Mouse (Mus musculus) heart, postnatal 0 days (tissue): ENCODE results near the gene Zfp619. TPM values are rescaled to one million over a fixed set of nuclear protein-coding genes. Genes with fewer than 3 reads are reported as not detected.
"Not testable (repeated sequence)": the region's sequence is repeated elsewhere in the genome, so short reads cannot be mapped to it uniquely, and the experiment has no call there.

ENCODE experiments used
- ATAC-seq: fragments of 200-750 bp; cut with Nextera tagmentation; 2 replicates; pipeline ENCODE4 v1.8.0; 2017; ENCODE audit warnings: low read depth, moderate number of reproducible peaks, moderate library complexity; ENCODE audit not compliant: insufficient read depth
- DNase-seq: peaks from one replicate; pipeline ENCODE4 v3.0.0-alpha.2; 2016; ENCODE audit warnings: low spot score
- H3K27ac ChIP-seq: fragments of 300-500 bp; sonication (generic); 2 replicates; pipeline ENCODE4 v1.5.1; 2014; ENCODE audit warnings: low read depth, mild to moderate bottlenecking
- H3K27me3 ChIP-seq: fragments of 300-500 bp; sonication (generic); 2 replicates; pipeline ENCODE4 v1.6.1; 2014; ENCODE audit warnings: low read length, mixed read lengths; ENCODE audit not compliant: control insufficient read depth, insufficient read depth
- H3K36me3 ChIP-seq: fragments of 300-500 bp; sonication (generic); replicated peaks from 2 replicates; pipeline ENCODE4 v1.6.1; 2014; ENCODE audit warnings: low read length, mixed read lengths; ENCODE audit not compliant: control insufficient read depth, insufficient read depth
- H3K4me1 ChIP-seq: fragments of 300-500 bp; sonication (generic); 2 replicates; pipeline ENCODE4 v1.6.1; 2014; ENCODE audit warnings: antibody characterized with exemption; ENCODE audit not compliant: control insufficient read depth, insufficient read depth
- H3K4me2 ChIP-seq: fragments of 300-500 bp; sonication (generic); 2 replicates; pipeline ENCODE4 v1.6.1; 2014; ENCODE audit warnings: low read depth, mild to moderate bottlenecking, low read length, moderate library complexity
- H3K4me3 ChIP-seq: fragments of 300-500 bp; sonication (generic); 2 replicates; pipeline ENCODE4 v1.5.1; 2014; ENCODE audit warnings: low read depth, low read length
- H3K9ac ChIP-seq: fragments of 300-500 bp; sonication (generic); replicated peaks from 2 replicates; pipeline ENCODE4 v1.6.1; 2014; ENCODE audit warnings: low read depth, low read length, mixed read lengths
- H3K9me3 ChIP-seq: fragments of 300-500 bp; sonication (generic); replicated peaks from 2 replicates; pipeline ENCODE4 v1.6.1; 2016; ENCODE audit warnings: low read length; ENCODE audit not compliant: control insufficient read depth
- CTCF ChIP-seq: IDR thresholded peaks from 2 replicates; pipeline ENCODE4 v1.5.1; 2016; ENCODE audit warnings: antibody characterized with exemption, control low read depth, low read depth
- EP300 ChIP-seq: IDR thresholded peaks from 2 replicates; pipeline ENCODE4 v1.6.1; 2016; ENCODE audit warnings: antibody characterized with exemption, low read depth
- WGBS: fragments of 180-500 bp; shearing (Covaris S2); extraction: QIAGEN DNeasy Blood & Tissue Kit; methylation state at CpG from one replicate; pipeline ENCODE4 v1.1.7; 2014; 5-methylcytosine and 5-hydroxymethylcytosine counted together
- polyA plus RNA-seq: library from polyadenylated mRNA; unstranded; fragments of >200 nt; fragmentation: Nextera tagmentation; extraction: Ambion mirVana; gene quantifications from 2 replicates; pipeline ENCODE4 v1.2.1, GENCODE M21; 2015
- total RNA-seq: library from RNA; depleted of rRNA; stranded (reverse); fragments of >200 nt; gene quantifications from 2 replicates; pipeline ENCODE4 v1.2.3, GENCODE M21; 2014; ENCODE audit warnings: low replicate concordance

Gene Zfp619
- total and polyA plus RNA-seq, 2 experiments from 2014 or later = 0.72 to 4.1 TPM

DNA sequence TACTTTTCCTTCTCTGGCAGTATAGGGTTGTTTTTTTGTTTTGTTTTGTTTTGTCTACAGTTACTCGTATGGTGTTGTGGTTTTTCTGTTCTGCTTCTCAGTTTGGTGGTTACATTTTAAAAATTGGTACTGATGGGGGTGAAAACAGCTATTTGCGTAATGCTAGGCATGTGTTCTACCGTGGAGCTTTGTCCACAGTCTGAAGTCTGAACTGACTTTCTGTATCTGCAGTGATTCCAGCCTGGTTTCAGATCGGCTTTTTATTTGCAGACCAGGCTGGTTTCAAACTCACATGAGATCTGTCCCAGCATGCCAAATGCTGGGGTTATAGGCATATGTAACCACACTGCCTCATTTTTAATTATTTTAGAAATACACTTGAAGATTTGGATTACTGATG, 36.3 kb downstream of the Zfp619 start:
- Histone ChIP-seq H3K36me3 (peaks cover 9% of the 10 kb centered on the region), H3K27me3 (no peaks in the 10 kb centered on the region), H3K9me3 (no peaks in the 10 kb centered on the region), H3K27ac (no peak overlapping the region), H3K4me3 (no peak overlapping the region), H3K4me2 (no peak overlapping the region), H3K9ac (no peak overlapping the region), H3K4me1 (peaks cover 13% of the 10 kb centered on the region; the same call in 1 of the 2 replicates)
- DNase-seq (no peak), ATAC-seq (no peak)
- TF ChIP-seq EP300 (no peak), CTCF (no peak)
- whole genome bisulfite sequencing = 73% methylated on average over 4 of the region's 4 CpGs

DNA sequence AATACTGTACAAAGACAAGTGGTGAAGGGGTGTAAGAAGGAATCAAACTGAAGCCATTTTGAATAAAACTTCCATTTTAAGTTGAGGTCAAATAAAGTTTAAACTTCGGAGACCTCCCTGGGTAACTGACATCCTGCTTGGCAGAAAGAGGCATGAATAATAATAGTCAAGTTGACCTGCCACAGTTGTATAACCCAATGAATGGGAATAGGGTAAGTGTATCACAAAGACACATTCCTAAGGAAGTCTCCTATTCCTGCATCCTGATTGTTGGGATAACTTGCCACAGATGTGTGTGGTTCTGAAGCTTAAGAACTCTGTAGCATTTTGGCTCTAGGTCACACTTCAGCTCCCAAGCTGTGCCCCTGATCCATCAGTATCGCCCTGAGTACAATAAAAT, 62.5 kb downstream of the Zfp619 start:
- no peak for DNase-seq
- no peak for ATAC-seq
- Histone ChIP-seq H3K9me3 (no peaks in the 10 kb centered on the region), H3K27ac (no peak overlapping the region), H3K36me3 (no peaks in the 10 kb centered on the region), H3K4me2 (no peak overlapping the region), H3K4me3 (no peak overlapping the region), H3K27me3 (no peaks in the 10 kb centered on the region), H3K9ac (no peak overlapping the region), H3K4me1 (no peaks in the 10 kb centered on the region)
- TF ChIP-seq EP300 (no peak), CTCF (no peak)
- WGBS = 77% methylated on average over 2 of the region's 2 CpGs

DNA sequence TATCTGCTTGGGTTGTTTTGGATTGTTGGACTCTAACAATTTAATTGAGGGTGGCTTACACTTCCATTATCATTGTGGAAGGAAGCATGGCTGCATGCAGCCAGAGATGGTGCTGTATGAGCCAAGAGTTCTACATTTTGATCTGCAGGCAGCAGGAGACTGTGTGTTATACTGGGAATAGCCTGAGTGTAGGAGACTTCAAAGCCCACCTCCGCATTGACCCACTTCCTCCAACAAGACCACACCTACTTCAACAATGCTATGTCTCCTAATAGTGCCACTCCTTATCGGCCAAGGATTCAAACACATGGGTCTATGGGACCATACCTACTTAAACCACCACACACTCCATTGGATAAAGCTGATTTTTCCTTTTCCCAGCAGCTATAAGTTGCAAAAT, 63.0 kb downstream of the Zfp619 start:
- Histone ChIP-seq H3K9ac (no peak overlapping the region), H3K4me2 (no peak overlapping the region), H3K4me1 (no peaks in the 10 kb centered on the region), H3K9me3 (no peaks in the 10 kb centered on the region), H3K4me3 (no peak overlapping the region), H3K27me3 (no peaks in the 10 kb centered on the region), H3K27ac (no peak overlapping the region), H3K36me3 (no peaks in the 10 kb centered on the region)
- DNase-seq (no peak), ATAC-seq (no peak)
- WGBS = 81% methylated on average over 2 of the region's 2 CpGs
- TF ChIP-seq CTCF (no peak), EP300 (no peak)

DNA sequence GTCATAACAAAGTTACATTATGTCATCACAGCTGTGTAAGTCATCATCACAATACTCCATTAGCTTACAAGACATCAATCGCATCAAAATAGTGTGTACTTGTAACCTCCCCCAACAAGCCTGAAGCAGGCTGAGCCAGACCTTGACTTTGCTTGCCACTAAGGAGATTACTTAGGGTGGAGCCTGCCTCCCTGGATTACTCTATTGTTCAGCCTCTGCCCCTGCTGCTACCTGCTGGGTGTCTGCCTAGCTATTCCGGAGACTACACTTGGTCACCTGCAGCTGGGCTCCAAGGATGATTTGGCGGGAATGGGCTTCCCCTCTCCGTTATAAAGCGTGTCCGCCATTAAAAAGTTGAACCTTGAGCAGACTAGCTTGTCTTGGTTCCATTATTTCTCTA, 69.3 kb downstream of the Zfp619 start:
- H3K4me3 ChIP-seq, ATAC-seq, H3K9me3 ChIP-seq, H3K9ac ChIP-seq, DNase-seq, H3K4me2 ChIP-seq, H3K27me3 ChIP-seq, H3K4me1 ChIP-seq, H3K36me3 ChIP-seq, H3K27ac ChIP-seq: not testable (repeated sequence)
- 71% methylated on average over 6 of the region's 6 CpGs for WGBS

DNA sequence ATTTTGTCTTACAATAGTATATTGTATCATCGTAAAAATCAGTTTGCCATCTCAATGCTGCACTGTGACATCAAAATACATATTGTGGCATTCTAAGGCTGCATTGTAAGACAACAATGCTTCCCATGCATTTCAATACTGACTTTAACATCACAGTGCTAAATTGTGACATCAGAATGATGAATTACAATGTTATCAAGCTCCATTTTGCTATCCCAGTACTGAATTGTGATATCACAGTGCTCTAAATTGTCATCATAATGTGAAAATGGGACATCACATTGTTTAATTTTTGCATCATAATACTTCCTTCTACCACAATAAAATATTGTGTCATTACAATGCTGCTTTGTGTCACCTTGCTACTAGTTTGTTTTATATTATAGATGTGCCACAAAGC, 70.5 kb downstream of the Zfp619 start:
- Histone ChIP-seq H3K4me3 (peak overlapping the region; percentile 49), H3K9me3 (no peaks in the 10 kb centered on the region), H3K4me1 (no peaks in the 10 kb centered on the region), H3K36me3 (no peaks in the 10 kb centered on the region), H3K27me3 (no peaks in the 10 kb centered on the region), H3K9ac (no peak overlapping the region; the same call in 1 of the 2 replicates), H3K4me2 (peak overlapping the region; percentile 59), H3K27ac (no peak overlapping the region)
- no peak for DNase-seq
- 93% methylated on average over 1 of the region's 1 CpGs for WGBS
- no peak for TF ChIP-seq CTCF
- ATAC-seq = no peak

DNA sequence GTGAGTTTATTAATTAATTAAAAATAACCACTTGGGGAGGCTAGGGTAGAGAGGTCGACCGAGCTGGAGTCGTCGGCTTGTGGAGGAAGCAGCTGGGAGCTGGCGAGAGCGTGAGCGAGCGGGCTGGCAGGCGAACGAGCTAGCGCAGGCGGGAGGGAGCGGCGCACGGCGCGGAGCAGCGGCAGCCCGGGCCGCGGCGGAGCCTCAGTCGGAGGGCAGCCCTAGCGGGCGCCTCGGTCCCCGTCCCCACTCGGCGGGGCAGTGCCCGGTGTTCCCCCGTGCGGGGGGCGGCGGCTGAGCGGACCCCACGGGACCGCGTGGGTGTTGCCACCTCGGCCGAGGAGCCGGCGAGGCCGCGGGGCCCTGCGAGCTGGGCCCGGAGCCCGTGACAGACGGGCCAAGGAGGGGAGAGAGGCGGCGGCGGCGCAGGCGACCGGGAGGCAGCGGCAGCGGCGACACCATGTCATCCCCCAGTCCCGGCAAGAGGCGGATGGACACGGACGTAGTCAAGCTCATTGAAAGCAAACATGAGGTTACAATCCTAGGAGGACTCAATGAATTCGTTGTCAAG, 71.0 kb downstream of the Zfp619 start:
- H3K9ac ChIP-seq = peak overlapping the region; percentile 52
- H3K9me3 ChIP-seq, H3K4me1 ChIP-seq, H3K27me3 ChIP-seq, H3K27ac ChIP-seq, H3K36me3 ChIP-seq: not testable (repeated sequence)
- H3K4me2 ChIP-seq = peak overlapping the region; percentile 59
- WGBS = under 1% methylated on average over 42 of the region's 62 CpGs
- ATAC-seq = peak; percentile 90
- DNase-seq = peak; percentile 28
- peak overlapping the region; percentile 49 for H3K4me3 ChIP-seq

DNA sequence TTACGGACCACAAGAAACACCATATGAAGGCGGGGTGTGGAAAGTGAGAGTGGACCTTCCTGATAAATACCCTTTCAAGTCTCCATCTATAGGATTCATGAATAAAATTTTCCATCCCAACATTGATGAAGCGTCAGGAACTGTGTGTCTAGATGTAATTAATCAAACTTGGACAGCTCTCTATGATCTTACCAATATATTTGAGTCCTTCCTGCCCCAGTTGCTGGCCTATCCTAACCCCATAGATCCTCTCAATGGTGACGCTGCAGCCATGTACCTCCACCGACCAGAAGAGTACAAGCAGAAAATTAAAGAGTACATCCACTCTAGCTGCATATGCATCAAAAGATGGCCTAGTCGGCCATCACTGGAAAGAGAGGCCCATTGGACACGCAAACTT, 71.5 kb downstream of the Zfp619 start:
- Histone ChIP-seq H3K4me3 (peak overlapping the region; percentile 49), H3K4me2 (peak overlapping the region; percentile 59)
- not testable (repeated sequence) for H3K4me1 ChIP-seq, H3K27ac ChIP-seq, H3K27me3 ChIP-seq, DNase-seq, H3K36me3 ChIP-seq, H3K9me3 ChIP-seq, ATAC-seq, H3K9ac ChIP-seq
- WGBS = 43% methylated on average over 7 of the region's 7 CpGs
